16 mouse cellular contexts compared by ENCODE assay signal in genomic region chr12:73882463-73883045, GRCm38 (mm10). TPM values are rescaled to one million over a fixed set of nuclear protein-coding genes. Genes with fewer than 3 reads are reported as not detected.
A peak's percentile ranks its signal among the peaks of the same experiment; 100 is the strongest.
DNase-seq lines count a peak whose midpoint lies in the region; ATAC-seq and TF ChIP-seq lines count a peak whose summit lies in the region.
"Had no signal": no experiment of that assay in that cellular context is flagged by ENCODE, and none has a peak within 500 bp of the region (broad histone marks: within the 10 kb centered on the region; RNA-seq: fewer than 3 reads in every experiment).

No protein-coding gene starts in this region.

- no peak for ATAC-seq in liver, embryonic 12.5 days
- ATAC-seq in lung, postnatal 0 days, result peak; percentile 13; the same call in 1 of the 2 replicates
- ATAC-seq: midbrain, embryonic 16.5 days had no signal

- TF ChIP-seq POLR2A in liver, adult 2 months (IDR thresholded peaks at IDR 0.05; ENCODE audit: extremely low read depth, insufficient read depth, low read length), result no peak
- no peak for TF ChIP-seq POLR2A in MEL (IDR thresholded peaks at IDR 0.05; ENCODE audit: control insufficient read depth in 1 of 2, insufficient read depth in 1 of 2, low read depth in 1 of 2, low read length in 2 of 2, poor library complexity in 1 of 2)

- no peaks in the 10 kb centered on the region for H3K79me2 ChIP-seq in liver, adult 2 months (ENCODE audit: control insufficient read depth, insufficient read depth, low read length)
- H3K79me2 ChIP-seq in MEL (ENCODE audit: control insufficient read depth, insufficient read depth, low read length, poor library complexity), result no peaks in the 10 kb centered on the region

- no peak overlapping the region for H3K4me3 ChIP-seq in liver, adult 2 months (ENCODE audit: insufficient read depth, low read depth, low read length)
- H3K4me3 ChIP-seq in liver, embryonic 12.5 days, result no peak overlapping the region
- H3K4me3 ChIP-seq in MEL (ENCODE audit: control insufficient read depth in 1 of 2, insufficient read depth in 1 of 2, low read depth in 2 of 2, low read length in 2 of 2), result no peak overlapping the region
- no peak overlapping the region for H3K4me3 ChIP-seq in lung, postnatal 0 days (ENCODE audit: low read depth, low read length)
- H3K4me3 ChIP-seq: hindbrain, embryonic 13.5 days; kidney, embryonic 15.5 days; liver, embryonic 13.5 days had no signal

- H3K9ac ChIP-seq in liver, adult 2 months (ENCODE audit: low read depth, low read length), result no peak overlapping the region
- H3K9ac ChIP-seq in liver, embryonic 12.5 days, result no peak overlapping the region
- no peak overlapping the region for H3K9ac ChIP-seq in MEL (ENCODE audit: control insufficient read depth, low read depth, low read length, poor library complexity, severe bottlenecking)
- H3K9ac ChIP-seq in lung, postnatal 0 days (replicated peaks; ENCODE audit: low read depth), result no peak overlapping the region
- H3K9ac ChIP-seq: hindbrain, embryonic 13.5 days; kidney, embryonic 15.5 days; liver, embryonic 13.5 days had no signal

- H3K27ac ChIP-seq in liver, adult 2 months (replicated peaks; ENCODE audit: insufficient read depth, low read depth, low read length), result no peak overlapping the region
- no peak overlapping the region for H3K27ac ChIP-seq in liver, embryonic 12.5 days
- H3K27ac ChIP-seq in MEL (ENCODE audit: control insufficient read depth, low read depth, low read length), result no peak overlapping the region
- H3K27ac ChIP-seq in lung, postnatal 0 days (ENCODE audit: low read length), result no peak overlapping the region
- H3K27ac ChIP-seq: hindbrain, embryonic 13.5 days; kidney, embryonic 15.5 days; liver, embryonic 13.5 days had no signal

- H3K27me3 ChIP-seq in liver, adult 2 months (ENCODE audit: control insufficient read depth, insufficient read depth, low read length), result no peaks in the 10 kb centered on the region
- no peaks in the 10 kb centered on the region for H3K27me3 ChIP-seq in liver, embryonic 12.5 days (replicated peaks)
- H3K27me3 ChIP-seq in MEL (ENCODE audit: control insufficient read depth in 1 of 2, insufficient read depth in 2 of 2, low read length in 2 of 2), result no peaks in the 10 kb centered on the region
- H3K27me3 ChIP-seq in lung, postnatal 0 days (replicated peaks; ENCODE audit: insufficient read depth, low read length), result no peaks in the 10 kb centered on the region
- H3K27me3 ChIP-seq: hindbrain, embryonic 13.5 days; kidney, embryonic 15.5 days; liver, embryonic 13.5 days had no signal

- TF ChIP-seq EP300 in MEL (IDR thresholded peaks at IDR 0.05; ENCODE audit: low read depth in 1 of 2, low read length in 2 of 2), result no peak
- no peak for TF ChIP-seq EP300 in lung, postnatal 0 days (IDR thresholded peaks at IDR 0.05)

- no peak for TF ChIP-seq CTCF in liver, adult 2 months (IDR thresholded peaks at IDR 0.05; ENCODE audit: low read depth, low read length)
- TF ChIP-seq CTCF in MEL (IDR thresholded peaks at IDR 0.05 in 2 of 3, conservative IDR thresholded peaks at IDR 0.05 in 1 of 3; ENCODE audit: control insufficient read depth in 1 of 3, insufficient read depth in 1 of 3, low read depth in 2 of 3, low read length in 3 of 3, poor library complexity in 1 of 3, severe bottlenecking in 1 of 3), result no peak
- no peak for TF ChIP-seq CTCF in lung, postnatal 0 days (IDR thresholded peaks at IDR 0.05)

- no peaks in the 10 kb centered on the region for H3K9me3 ChIP-seq in liver, embryonic 12.5 days (replicated peaks)
- H3K9me3 ChIP-seq in MEL (replicated peaks; ENCODE audit: insufficient read depth, low read length), result no peaks in the 10 kb centered on the region
- H3K9me3 ChIP-seq in lung, postnatal 0 days (ENCODE audit: low read length), result no peaks in the 10 kb centered on the region
- H3K9me3 ChIP-seq: hindbrain, embryonic 13.5 days; kidney, embryonic 15.5 days; liver, embryonic 13.5 days had no signal

- 25% methylated on average over 2 of the region's 2 CpGs for WGBS in liver, adult 2 months
- WGBS in liver, embryonic 12.5 days (ENCODE audit: insufficient replicate concordance), result 68% methylated on average over 2 of the region's 2 CpGs
- 34% methylated on average over 2 of the region's 2 CpGs for WGBS in lung, postnatal 0 days

- no peaks in the 10 kb centered on the region for H3K36me3 ChIP-seq in liver, adult 2 months (ENCODE audit: control insufficient read depth, insufficient read depth, low read length)
- H3K36me3 ChIP-seq in liver, embryonic 12.5 days, result no peaks in the 10 kb centered on the region
- peaks cover 0 to 15% of the 10 kb centered on the region in 2 experiments; a peak in 2 of 4 replicates for H3K36me3 ChIP-seq in MEL (ENCODE audit: control insufficient read depth in 1 of 2, insufficient read depth in 2 of 2, low read length in 2 of 2)
- H3K36me3 ChIP-seq in lung, postnatal 0 days (ENCODE audit: insufficient read depth, low read length), result no peaks in the 10 kb centered on the region
- H3K36me3 ChIP-seq: hindbrain, embryonic 13.5 days; kidney, embryonic 15.5 days; liver, embryonic 13.5 days had no signal

- TF ChIP-seq RAD21 in MEL (IDR thresholded peaks at IDR 0.05; ENCODE audit: low read depth, low read length), result no peak

- H3K4me1 ChIP-seq in liver, adult 2 months (ENCODE audit: control insufficient read depth, insufficient read depth, low read length), result peaks cover 9% of the 10 kb centered on the region; the same call in 1 of the 2 replicates
- H3K4me1 ChIP-seq in liver, embryonic 12.5 days, result peaks cover 11% of the 10 kb centered on the region
- H3K4me1 ChIP-seq in MEL (ENCODE audit: control insufficient read depth in 1 of 2, insufficient read depth in 2 of 2, low read length in 2 of 2), result peaks cover 2 to 17% of the 10 kb centered on the region in 2 experiments; a peak in 3 of 4 replicates
- H3K4me1 ChIP-seq in lung, postnatal 0 days (ENCODE audit: insufficient read depth, low read depth, low read length), result peaks cover 3% of the 10 kb centered on the region; the same call in 1 of the 2 replicates
- H3K4me1 ChIP-seq: hindbrain, embryonic 13.5 days had no signal

- H3K4me2 ChIP-seq in liver, embryonic 12.5 days, result no peak overlapping the region
- no peak overlapping the region for H3K4me2 ChIP-seq in lung, postnatal 0 days (replicated peaks; ENCODE audit: low read depth, low read length)
- H3K4me2 ChIP-seq: hindbrain, embryonic 13.5 days; kidney, embryonic 15.5 days; liver, embryonic 13.5 days had no signal

- DNase-seq in liver, adult 2 months (ENCODE audit: extremely low read depth, low read depth, low spot score), result peak; percentile 59
- DNase-seq in MEL (ENCODE audit: low read depth, low spot score) (peak; percentile 58), NIH3T3 (ENCODE audit: low read depth) (peak; percentile 90)
- peak; percentile 61 for DNase-seq in lung, postnatal 0 days (ENCODE audit: low spot score)
- DNase-seq in embryo, embryonic 10 days (ENCODE audit: low spot score), result no peak
- DNase-seq in cerebellum, postnatal 10 days, result no peak
- DNase-seq: adrenal gland, postnatal 10 days; cerebellum, adult 8-10 months; embryo, embryonic 11 days; gastrocnemius, postnatal 14 days; liver, embryonic 13.5 days had no signal

TF ChIP-seq in MEL, 35 proteins besides CTCF, POLR2A, EP300 and RAD21:
- TF ChIP-seq ZNF384 (IDR thresholded peaks at IDR 0.05; ENCODE audit: low read depth, low read length) (peak; percentile 39; the same call in 1 of the 2 replicates), E2F4 (IDR thresholded peaks at IDR 0.05; ENCODE audit: borderline replicate concordance, low read depth, low read length) (no peak)
TF ChIP-seq in MEL: peak in this region for 1.

RNA-seq across cellular contexts. Expression of gene Hif1a, which starts 18.6 kb away (rescaled TPM):
- total RNA-seq in liver, adult 2 months (2014; rRNA removed), result 32.5 and 37.4 TPM in 2 replicates
- 5.7 and 9.7 TPM in 2 replicates for polyA plus RNA-seq in liver, adult 2 months (2012; rRNA removed)
- polyA plus RNA-seq in liver, embryonic 12.5 days (2016; fragmentation: Nextera tagmentation; extraction: Ambion mirVana), result 33.3 and 34.1 TPM in 2 replicates
- total RNA-seq in MEL (2012; rRNA removed), result 22.7 and 23.2 TPM in 2 replicates
- 10 to 100 TPM in 1 of 2 experiments, not detected in 1; 23.3 TPM for polyA plus RNA-seq in MEL (2012; ENCODE audit: insufficient read depth in 1 of 2, insufficient read length in 2 of 2, low read depth in 1 of 2, low replicate concordance in 2 of 2, missing spikeins in 1 of 2)
- polyA plus RNA-seq in lung, postnatal 0 days (2015; fragmentation: Nextera tagmentation; extraction: Ambion mirVana), result 34.6 and 42.7 TPM in 2 replicates

RNA-seq across cellular contexts. Expression of gene Gm49321, which starts 54.9 kb away (rescaled TPM):
- total RNA-seq in liver, adult 2 months (2014; rRNA removed), result not detected in 2 replicates
- polyA plus RNA-seq in liver, adult 2 months (2012; rRNA removed), result not detected in 2 replicates
- polyA plus RNA-seq in liver, embryonic 12.5 days (2016; fragmentation: Nextera tagmentation; extraction: Ambion mirVana), result 4.6 and 6.9 TPM in 2 replicates
- not detected in 2 replicates for total RNA-seq in MEL (2012; rRNA removed)
- polyA plus RNA-seq in MEL (2012; ENCODE audit: insufficient read depth in 1 of 2, insufficient read length in 2 of 2, low read depth in 1 of 2, low replicate concordance in 2 of 2, missing spikeins in 1 of 2), result 1 to 10 TPM in 1 of 2 experiments, not detected in 1; 5.3 TPM
- 4.3 and 7.2 TPM in 2 replicates for polyA plus RNA-seq in lung, postnatal 0 days (2015; fragmentation: Nextera tagmentation; extraction: Ambion mirVana)
- polyA plus RNA-seq: frontal cortex, adult 2 months had no signal

Comparison
In these comparisons a context has a peak if more than half of its experiments do, and no peak if none do; other contexts are left out.
1. DNase-seq: peak in liver, adult 2 months (single experiment), MEL (single experiment), NIH3T3 (single experiment) and lung, postnatal 0 days (single experiment); none in embryo, embryonic 10 days (single experiment) and cerebellum, postnatal 10 days (0 of 2).